Mouse (Mus musculus): Measurements from ENCODE around the gene Gm4792.

DNA sequence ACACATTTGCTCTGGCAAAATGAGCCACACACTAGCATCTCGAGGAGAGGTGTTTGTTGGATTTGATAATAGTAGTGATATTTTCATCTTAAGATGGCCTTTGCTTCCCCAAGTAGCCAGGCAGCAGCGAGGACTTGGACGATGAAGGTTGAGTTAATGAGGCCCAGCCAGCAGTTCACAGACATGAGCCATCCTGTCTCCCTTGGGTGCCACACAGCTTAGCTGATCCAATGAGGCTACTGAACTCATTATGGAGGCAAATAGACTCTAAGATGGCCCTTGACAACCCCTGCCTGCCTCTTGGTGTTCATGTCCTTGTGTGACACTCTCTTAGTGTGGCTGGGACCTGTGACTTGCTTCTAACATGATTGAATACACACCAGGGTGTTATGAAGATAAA, 43.7 kb downstream of the Gm4792 start:
- TF ChIP-seq EP300 (optimal IDR thresholded peaks at IDR 0.05) (no peak), CTCF (IDR thresholded peaks at IDR 0.05; ENCODE audit: low read depth) (no peak)

All from stomach, postnatal 0 days (tissue).